Mouse (Mus musculus) intestine, embryonic 14.5 days (tissue): ENCODE data around the gene Gm49325. TPM values are rescaled to one million over a fixed set of nuclear protein-coding genes. Genes with fewer than 3 reads are reported as not detected.

Experiments used
- ATAC-seq: fragments of 200-750 bp; cut with Nextera tagmentation; replicated peaks from 2 replicates; pipeline ENCODE4 v1.8.0; 2017; ENCODE audit warnings: low read depth, moderate number of reproducible peaks, moderate TSS enrichment, moderate library complexity; ENCODE audit not compliant: low FRiP score, low TSS enrichment
- DNase-seq: peaks from one replicate; pipeline ENCODE4 v3.0.0-alpha.2; 2018; ENCODE audit warnings: low spot score
- H3K27ac ChIP-seq: fragments of 300-500 bp; sonication (generic); 2 replicates; pipeline ENCODE4 v1.5.1; 2014; ENCODE audit warnings: low read depth, mild to moderate bottlenecking, control low read depth
- H3K27me3 ChIP-seq: fragments of 300-500 bp; sonication (generic); replicated peaks from 2 replicates; pipeline ENCODE4 v1.6.1; 2014; ENCODE audit warnings: low read length, control low read depth; ENCODE audit not compliant: control insufficient read depth, insufficient read depth
- H3K36me3 ChIP-seq: fragments of 300-500 bp; sonication (generic); 2 replicates; pipeline ENCODE4 v1.6.1; 2014; ENCODE audit warnings: low read length, control low read depth; ENCODE audit not compliant: control insufficient read depth, insufficient read depth
- H3K4me1 ChIP-seq: fragments of 300-500 bp; sonication (generic); replicated peaks from 2 replicates; pipeline ENCODE4 v1.6.1; 2014; ENCODE audit warnings: low read length, control low read depth, mixed read lengths; ENCODE audit not compliant: control insufficient read depth, insufficient read depth
- H3K4me2 ChIP-seq: fragments of 300-500 bp; sonication (generic); 2 replicates; pipeline ENCODE4 v1.6.1; 2014; ENCODE audit warnings: low read length
- H3K4me3 ChIP-seq: fragments of 300-500 bp; sonication (generic); 2 replicates; pipeline ENCODE4 v1.5.1; 2014; ENCODE audit warnings: low read depth, low read length, control low read depth, mixed read lengths
- H3K9ac ChIP-seq: fragments of 300-500 bp; sonication (generic); 2 replicates; pipeline ENCODE4 v1.6.1; 2014; ENCODE audit warnings: mild to moderate bottlenecking, low read length
- H3K9me3 ChIP-seq: fragments of 300-500 bp; sonication (generic); 2 replicates; pipeline ENCODE4 v1.6.1; 2016; ENCODE audit warnings: low read length, control low read depth; ENCODE audit not compliant: control insufficient read depth
- WGBS: fragments of 180-500 bp; shearing (Covaris S2); extraction: QIAGEN DNeasy Blood & Tissue Kit; methylation state at CpG from one replicate; pipeline ENCODE4 v1.1.7; 2014; 5-methylcytosine and 5-hydroxymethylcytosine counted together
- polyA plus RNA-seq: library from polyadenylated mRNA; unstranded; fragments of >200 nt; fragmentation: Nextera tagmentation; extraction: Ambion mirVana; gene quantifications from 2 replicates; pipeline ENCODE4 v1.2.1, GENCODE M21; 2014

The Gm49325 gene
- polyA plus RNA-seq, 1 experiment from 2014 or later: 2.0 TPM

GRCm38 (mm10) chr10:77613409-77613808, 7.4 kb downstream of the Gm49325 start:
- no peaks in the 10 kb centered on the region for H3K4me1 ChIP-seq
- peaks cover 91% of the 10 kb centered on the region for H3K36me3 ChIP-seq
- no peak overlapping the region for H3K27ac ChIP-seq
- no peak overlapping the region for H3K9ac ChIP-seq
- H3K4me3 ChIP-seq: no peak overlapping the region
- H3K27me3 ChIP-seq: no peaks in the 10 kb centered on the region
- WGBS: 89% methylated on average over 3 of the region's 3 CpGs
- no peak overlapping the region for H3K4me2 ChIP-seq
- H3K9me3 ChIP-seq: no peaks in the 10 kb centered on the region
- DNase-seq (no peak), ATAC-seq (no peak)

GRCm38 (mm10) chr10:77615647-77616046, 9.7 kb downstream of the Gm49325 start:
- DNase-seq (no peak), ATAC-seq (no peak)
- no peaks in the 10 kb centered on the region for H3K4me1 ChIP-seq
- 91% methylated on average over 8 of the region's 8 CpGs for WGBS
- H3K4me3 ChIP-seq: no peak overlapping the region
- no peak overlapping the region for H3K27ac ChIP-seq
- no peak overlapping the region for H3K9ac ChIP-seq
- no peaks in the 10 kb centered on the region for H3K27me3 ChIP-seq
- no peaks in the 10 kb centered on the region for H3K9me3 ChIP-seq
- H3K4me2 ChIP-seq: no peak overlapping the region
- H3K36me3 ChIP-seq: peaks cover 85% of the 10 kb centered on the region

- Histone ChIP-seq H3K4me2 (no peak overlapping the region), H3K27ac (no peak overlapping the region), H3K9ac (no peak overlapping the region), H3K4me1 (no peaks in the 10 kb centered on the region), H3K27me3 (no peaks in the 10 kb centered on the region), H3K36me3 (peaks cover 80% of the 10 kb centered on the region), H3K4me3 (no peak overlapping the region), H3K9me3 (no peaks in the 10 kb centered on the region)
- WGBS: 91% methylated on average over 9 of the region's 9 CpGs
- no peak for ATAC-seq
- DNase-seq: no peak
These were observed 10.2 kb downstream of the Gm49325 start for GRCm38 (mm10) chr10:77616166-77616565.

GRCm38 (mm10) chr10:77616926-77617325, 10.9 kb downstream of the Gm49325 start:
- DNase-seq: no peak
- no peaks in the 10 kb centered on the region for H3K27me3 ChIP-seq
- H3K9ac ChIP-seq: no peak overlapping the region
- H3K27ac ChIP-seq: no peak overlapping the region
- no peak for ATAC-seq
- 93% methylated on average over 7 of the region's 7 CpGs for WGBS
- H3K4me1 ChIP-seq: no peaks in the 10 kb centered on the region
- H3K9me3 ChIP-seq: no peaks in the 10 kb centered on the region
- no peak overlapping the region for H3K4me2 ChIP-seq
- H3K36me3 ChIP-seq: peaks cover 72% of the 10 kb centered on the region
- no peak overlapping the region for H3K4me3 ChIP-seq

- no peak for DNase-seq
- Histone ChIP-seq H3K9ac (peak overlapping the region; percentile 99), H3K4me1 (peaks cover 20% of the 10 kb centered on the region; the same call in 1 of the 2 replicates)
These were observed 15.5 kb downstream of the Gm49325 start for GRCm38 (mm10) chr10:77621546-77621945.

GRCm38 (mm10) chr10:77622055-77622988, 16.3 kb downstream of the Gm49325 start, which contains the start of gene Ube2g2:
Ube2g2 (plus strand) TSS chr10:77622275.
- ATAC-seq: peak; percentile 94

More at GRCm38 (mm10) chr10:77621546-77621945, 15.5 kb downstream of the Gm49325 start:
- peak; percentile 1; the same call in 1 of the 2 replicates for ATAC-seq
- Histone ChIP-seq H3K4me2 (peak overlapping the region; percentile 90), H3K36me3 (peaks cover 37% of the 10 kb centered on the region), H3K27me3 (no peaks in the 10 kb centered on the region), H3K4me3 (peak overlapping the region; percentile 96), H3K9me3 (no peaks in the 10 kb centered on the region), H3K27ac (peak overlapping the region; percentile 87)
- 76% methylated on average over 8 of the region's 8 CpGs for WGBS

GRCm38 (mm10) chr10:77623069-77623492, 17.1 kb downstream of the Gm49325 start:
- H3K36me3 ChIP-seq: peaks cover 23% of the 10 kb centered on the region
- H3K4me1 ChIP-seq: peaks cover 20% of the 10 kb centered on the region; the same call in 1 of the 2 replicates
- ATAC-seq: 0 out of 2 replicates have a peak, but pooled peaks have one; percentile 26
- peak overlapping the region; percentile 99 for H3K9ac ChIP-seq
- peak overlapping the region; percentile 96 for H3K4me3 ChIP-seq
- peak overlapping the region; percentile 87; the same call in 1 of the 2 replicates for H3K27ac ChIP-seq
- no peaks in the 10 kb centered on the region for H3K9me3 ChIP-seq
- H3K4me2 ChIP-seq: peak overlapping the region; percentile 90
- 11% methylated on average over 8 of the region's 8 CpGs for WGBS
- DNase-seq: peak; percentile 67
- no peaks in the 10 kb centered on the region for H3K27me3 ChIP-seq

More at GRCm38 (mm10) chr10:77622055-77622988, 16.3 kb downstream of the Gm49325 start, which contains the start of gene Ube2g2:
- H3K4me2 ChIP-seq: peak within 1 kb of the TSS; percentile 90
- H3K9me3 ChIP-seq: no peaks in the 10 kb centered on the region
- no peaks in the 10 kb centered on the region for H3K27me3 ChIP-seq
- under 1% methylated on average over 81 of the region's 96 CpGs for WGBS
- H3K4me1 ChIP-seq: peaks cover 20% of the 10 kb centered on the region; the same call in 1 of the 2 replicates
- peak within 1 kb of the TSS; percentile 96 for H3K4me3 ChIP-seq
- H3K27ac ChIP-seq: peak within 1 kb of the TSS; percentile 87
- peak within 1 kb of the TSS; percentile 99 for H3K9ac ChIP-seq
- peak; percentile 95 for DNase-seq
- peaks cover 30% of the 10 kb centered on the region for H3K36me3 ChIP-seq

- DNase-seq (no peak), ATAC-seq (no peak)
- Histone ChIP-seq H3K4me1 (peaks cover 20% of the 10 kb centered on the region; the same call in 1 of the 2 replicates), H3K27me3 (no peaks in the 10 kb centered on the region), H3K27ac (no peak overlapping the region), H3K9ac (peak overlapping the region; percentile 99), H3K9me3 (no peaks in the 10 kb centered on the region), H3K36me3 (peaks cover 16% of the 10 kb centered on the region), H3K4me3 (peak overlapping the region; percentile 96), H3K4me2 (peak overlapping the region; percentile 90)
- 86% methylated on average over 10 of the region's 10 CpGs for WGBS
These were observed 17.8 kb downstream of the Gm49325 start for GRCm38 (mm10) chr10:77623639-77624400.
